Mouse (Mus musculus) forelimb bud, embryonic 11.5 days (tissue): ENCODE measurements around the gene Krtap11-1.

Experiments used
- DNase-seq: peaks from one replicate; pipeline ENCODE4 v3.0.0-alpha.2; 2012; ENCODE audit warnings: low read depth, low spot score

Krtap11-1 gene

DNA sequence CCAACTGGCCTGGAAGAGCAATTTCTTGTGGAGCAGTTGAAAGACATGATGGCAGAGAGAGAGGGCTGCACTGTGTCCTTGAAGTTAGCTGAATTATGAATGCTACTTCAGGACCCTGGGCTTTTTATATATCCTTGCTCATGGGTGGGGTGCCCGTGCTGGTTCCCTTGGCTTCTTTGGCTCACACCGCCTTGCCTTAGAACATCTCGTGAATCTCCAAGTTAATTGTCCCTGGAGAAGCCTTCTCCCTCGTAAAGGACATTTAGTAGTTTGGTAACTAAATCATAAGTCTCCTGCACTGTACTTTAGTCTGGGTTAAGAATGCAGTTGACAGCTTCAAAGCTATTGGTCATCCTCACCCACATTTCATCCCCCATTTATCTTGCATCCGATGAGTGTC is at the start of gene Krtap11-1:
Gene Krtap11-1, minus strand, starts transcription at position 101 of the 400 bp plus-strand sequence.
- DNase-seq: no peak

DNA sequence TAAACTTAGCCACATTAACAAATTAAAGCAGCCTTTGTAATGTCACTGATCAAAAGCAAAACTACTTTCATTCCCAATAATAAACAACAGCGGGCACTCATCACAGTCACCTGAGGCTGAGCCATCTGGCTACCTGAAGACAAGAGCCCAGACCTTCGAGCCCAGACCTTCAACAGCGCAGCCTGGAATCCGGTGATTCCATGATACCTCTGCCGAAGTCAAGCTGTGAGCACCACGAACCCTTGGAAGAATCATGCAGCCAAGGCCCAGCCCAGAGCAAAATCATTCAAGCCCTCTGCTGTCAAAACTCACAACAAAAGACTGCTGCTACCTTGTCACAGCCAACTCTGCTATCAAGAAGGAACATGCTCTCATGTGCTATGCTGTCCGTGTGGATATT is 47.2 kb upstream of the Krtap11-1 start:
- DNase-seq: no peak

DNA sequence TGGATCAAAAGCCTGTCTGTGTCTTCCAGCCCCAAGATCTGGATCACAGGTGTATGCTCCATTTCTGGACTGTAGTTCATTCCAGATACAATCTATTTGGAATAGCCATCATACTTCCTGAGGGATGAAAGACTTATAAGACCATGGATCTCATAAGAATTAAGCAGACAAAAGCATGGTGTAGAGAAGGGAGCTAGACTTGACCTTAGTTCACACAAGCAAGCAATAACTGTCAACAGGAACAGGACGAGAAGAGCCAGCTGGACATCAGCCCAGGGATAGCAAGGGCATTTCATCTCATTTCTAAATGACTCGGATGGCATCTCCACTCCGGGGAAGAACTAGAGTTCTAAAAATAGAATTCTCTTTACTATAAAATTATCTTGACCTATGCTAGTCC is 46.3 kb upstream of the Krtap11-1 start:
- DNase-seq: no peak

DNA sequence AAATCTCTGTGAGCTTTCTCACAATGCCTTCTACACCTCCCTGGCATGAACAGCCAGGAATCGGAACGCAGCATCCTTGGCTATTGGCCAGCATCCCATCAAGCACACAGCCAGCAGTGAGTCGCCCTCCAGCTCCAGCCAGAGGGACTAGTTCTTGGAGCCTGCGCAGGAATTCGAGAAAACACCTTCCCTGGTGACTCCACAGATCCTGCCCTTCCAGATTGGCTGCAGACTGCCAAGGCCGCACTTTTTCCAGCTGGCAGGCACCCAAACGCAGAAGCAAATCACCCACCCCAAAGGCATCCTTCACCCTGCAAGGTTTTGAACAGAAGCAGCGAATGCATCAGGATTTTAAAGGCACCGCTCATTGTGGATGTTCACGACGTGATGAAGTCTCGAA is 42.7 kb upstream of the Krtap11-1 start:
- DNase-seq: no peak

DNA sequence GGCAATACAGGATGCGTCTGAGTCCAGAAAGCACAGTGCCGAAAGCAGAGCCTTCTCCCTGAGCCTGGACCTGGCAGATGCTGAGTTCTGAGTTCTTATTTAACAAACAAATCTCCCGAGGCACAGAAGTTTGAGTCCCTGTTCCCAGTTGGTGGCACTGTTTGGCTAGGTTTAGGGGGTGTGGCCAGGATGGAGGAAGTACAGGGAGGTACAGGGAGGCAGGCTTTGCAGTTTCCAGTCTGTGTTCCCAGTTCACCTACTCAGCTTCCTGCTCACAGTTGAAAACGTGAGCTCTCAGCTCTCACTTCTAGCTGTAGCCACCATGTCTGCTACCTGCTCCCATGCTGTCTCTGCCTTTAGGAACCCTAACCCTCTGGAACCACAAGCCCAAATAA is 37.8 kb upstream of the Krtap11-1 start:
- no peak for DNase-seq

DNA sequence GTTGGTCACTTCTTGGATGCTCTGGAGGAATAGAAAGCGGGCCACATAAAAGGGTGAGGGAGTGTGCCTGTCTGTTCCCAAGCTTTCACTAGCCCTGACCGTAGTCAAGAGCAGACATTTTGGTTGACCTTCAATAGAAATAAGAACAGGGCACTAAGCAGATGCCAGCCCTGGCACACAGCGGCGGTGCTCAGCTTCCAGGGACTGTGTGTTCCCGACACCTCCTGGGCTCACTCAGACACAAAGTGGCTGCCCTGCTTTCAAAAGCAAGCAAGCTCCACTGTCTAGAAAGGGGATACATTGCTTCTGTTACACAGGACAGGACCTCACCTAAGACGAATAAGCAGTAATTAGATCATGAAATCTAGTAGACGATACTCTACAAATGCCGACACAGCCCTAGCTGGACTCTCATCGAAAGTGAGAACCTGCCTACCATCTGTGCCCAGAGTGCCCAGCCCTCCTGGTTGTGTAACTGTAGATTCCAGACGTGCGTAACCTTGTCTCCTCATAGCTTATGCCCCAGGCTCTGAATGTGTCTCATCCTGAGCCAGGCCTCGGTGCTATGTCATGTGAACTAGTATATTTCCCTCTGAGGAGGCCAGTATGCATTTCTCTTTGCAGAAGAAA is 37.3 kb upstream of the Krtap11-1 start:
- no peak for DNase-seq

DNA sequence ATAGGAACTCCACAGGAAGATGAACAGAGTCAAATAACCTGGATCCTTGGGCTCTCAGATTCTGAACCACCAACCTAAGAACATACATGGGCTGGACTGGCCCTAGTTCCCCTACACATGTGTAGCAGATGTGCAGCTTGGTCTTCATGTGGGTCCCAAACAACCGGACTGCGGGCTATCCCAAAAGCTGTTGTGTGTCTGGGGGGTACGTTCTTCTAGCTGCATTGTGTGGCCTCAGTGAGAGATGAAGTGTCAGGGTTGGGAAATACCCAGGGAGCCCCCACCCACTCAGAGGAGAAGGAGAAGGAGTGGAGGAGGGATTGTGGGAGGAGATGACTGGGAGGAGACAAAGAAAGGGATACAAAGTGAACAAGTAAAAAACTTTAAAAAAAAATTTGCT is 36.0 kb upstream of the Krtap11-1 start:
- DNase-seq: no peak

DNA sequence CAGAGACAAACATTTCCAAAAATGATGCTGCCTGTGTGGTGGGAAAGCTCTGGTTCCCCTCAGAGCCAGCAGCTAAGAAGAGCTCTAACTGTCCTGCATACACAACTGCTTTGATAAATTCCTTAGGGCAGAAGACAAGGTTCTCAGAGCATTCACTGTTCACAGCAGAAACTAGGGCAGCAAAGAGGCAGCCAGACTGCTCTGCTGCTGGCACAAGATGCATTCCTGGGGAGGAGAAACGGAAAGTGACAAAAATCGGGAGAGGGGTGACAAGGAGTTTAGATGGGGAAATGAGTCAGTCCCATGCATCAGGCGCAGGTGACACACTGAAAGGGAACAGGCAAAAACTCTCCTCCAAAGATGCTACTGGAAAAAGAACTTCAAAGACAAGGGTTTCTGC is 16.2 kb upstream of the Krtap11-1 start:
- no peak for DNase-seq

DNA sequence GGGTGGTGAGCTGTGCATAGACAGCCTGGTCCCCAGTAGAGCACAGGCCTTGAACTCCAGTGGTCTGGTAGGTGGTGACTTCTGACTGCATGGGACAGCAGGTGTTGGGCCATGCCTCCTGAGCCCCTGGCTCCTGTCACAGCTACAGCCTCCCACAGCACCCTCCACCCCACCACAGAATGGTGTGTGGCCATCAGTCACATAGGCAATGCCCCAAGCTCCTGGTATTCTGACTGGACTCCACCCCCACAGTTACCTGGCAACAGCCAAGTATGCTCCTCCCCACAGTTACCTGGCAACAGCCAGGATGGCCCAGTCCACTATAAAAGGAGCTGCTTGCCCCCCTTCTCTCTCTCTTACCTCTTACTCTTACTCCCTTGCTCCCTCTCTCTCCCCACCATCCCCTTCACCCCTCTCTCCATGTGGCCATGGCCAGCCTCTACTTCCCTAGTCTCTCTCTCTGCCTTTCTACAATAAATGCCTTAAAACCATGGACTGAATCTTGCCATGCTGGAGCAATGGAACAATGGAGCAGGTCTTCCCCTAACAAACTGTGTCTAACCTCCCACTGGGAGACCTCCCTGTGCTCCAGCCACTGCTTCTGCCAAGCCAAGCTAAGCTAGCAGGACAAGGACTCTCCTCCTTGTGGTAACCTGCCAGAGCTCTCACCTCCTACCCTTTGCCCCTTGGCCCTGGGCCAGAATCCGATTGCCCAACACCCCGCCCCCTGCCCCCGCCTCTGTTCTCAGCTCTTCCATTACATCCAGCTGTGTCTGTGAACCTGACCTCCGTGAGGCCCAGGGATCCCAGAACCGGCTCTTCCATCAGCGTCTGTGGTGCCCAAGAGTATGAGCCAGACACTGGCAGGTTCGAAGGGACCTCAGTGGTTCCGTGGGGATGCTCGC is 14.9 kb upstream of the Krtap11-1 start:
- DNase-seq: no peak

DNA sequence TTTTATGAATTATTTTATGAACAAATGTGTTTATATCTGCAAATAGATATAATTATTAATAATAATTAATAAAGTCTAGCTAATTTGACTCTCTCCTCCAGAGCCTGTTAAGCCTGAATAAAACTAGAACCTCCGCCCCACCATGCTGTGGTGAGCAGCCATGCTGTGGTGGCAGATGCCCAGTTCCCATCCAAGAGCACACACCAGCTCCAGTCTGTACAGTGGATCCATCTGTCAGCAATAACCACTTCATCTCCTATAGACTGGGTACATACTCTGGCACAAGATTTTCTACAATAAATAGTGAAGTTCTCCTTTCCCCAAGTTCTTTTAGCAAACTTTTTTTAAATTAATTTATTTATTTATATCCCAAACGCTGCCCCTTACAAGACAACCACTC is 10.7 kb upstream of the Krtap11-1 start:
- no peak for DNase-seq

DNA sequence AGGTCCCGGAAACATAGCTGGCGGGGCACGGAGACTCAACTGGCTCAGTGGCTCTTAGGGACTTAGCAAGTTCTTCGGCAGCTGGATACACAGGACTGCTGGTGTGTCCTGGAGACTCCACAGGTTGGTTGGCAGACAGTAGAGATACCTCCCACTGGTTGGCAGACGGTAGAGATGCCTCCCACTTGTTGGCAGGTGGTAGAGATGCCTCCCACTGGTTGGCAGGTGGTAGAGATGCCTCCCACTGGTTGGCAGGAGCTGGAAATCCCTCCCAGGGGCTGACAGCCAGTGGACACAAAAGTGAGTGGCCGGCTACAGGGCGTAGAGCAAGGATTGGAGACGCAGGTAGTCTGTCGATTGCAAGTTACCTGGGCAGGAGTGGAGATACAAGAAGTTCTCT is 467 bp downstream of the Krtap11-1 start:
- no peak for DNase-seq

DNA sequence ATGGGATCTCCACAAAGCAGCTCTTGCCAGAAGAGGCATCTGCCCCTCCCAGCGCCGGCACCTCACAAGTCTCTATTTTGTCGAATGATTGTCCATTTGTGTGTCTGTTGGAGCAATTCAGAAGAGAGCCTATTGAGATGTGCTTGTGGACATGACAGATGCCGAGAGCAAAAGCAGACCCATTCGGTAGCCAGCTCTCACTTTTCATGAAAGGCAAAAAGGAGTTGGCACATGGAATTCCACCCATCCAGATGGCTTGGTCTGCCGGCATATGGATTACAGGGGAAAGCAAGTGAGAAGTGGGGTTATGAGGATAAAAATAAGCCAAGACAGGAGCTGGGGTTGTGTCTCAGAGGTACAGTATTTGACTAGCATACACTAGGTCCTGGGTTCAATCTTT is 1.8 kb downstream of the Krtap11-1 start:
- DNase-seq: no peak

DNA sequence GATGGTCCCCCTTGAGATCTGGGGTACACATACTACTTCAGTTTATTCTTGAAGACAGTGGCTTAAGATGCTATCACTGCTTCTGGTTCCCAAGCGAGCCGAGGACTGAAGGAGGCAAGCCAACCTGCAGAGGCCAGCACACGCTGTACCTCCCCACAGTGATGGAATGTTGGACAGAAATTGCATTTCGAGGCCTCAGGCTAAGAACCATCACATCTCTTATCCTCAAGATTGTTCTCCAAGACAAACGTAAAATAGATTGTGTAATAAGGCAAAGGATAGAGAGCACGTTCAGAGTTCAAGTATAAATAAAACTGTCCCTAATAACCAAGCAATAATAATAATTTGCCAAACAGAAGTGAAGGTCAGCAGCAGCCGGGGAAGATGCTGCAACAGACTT is 2.8 kb downstream of the Krtap11-1 start:
- no peak for DNase-seq

DNA sequence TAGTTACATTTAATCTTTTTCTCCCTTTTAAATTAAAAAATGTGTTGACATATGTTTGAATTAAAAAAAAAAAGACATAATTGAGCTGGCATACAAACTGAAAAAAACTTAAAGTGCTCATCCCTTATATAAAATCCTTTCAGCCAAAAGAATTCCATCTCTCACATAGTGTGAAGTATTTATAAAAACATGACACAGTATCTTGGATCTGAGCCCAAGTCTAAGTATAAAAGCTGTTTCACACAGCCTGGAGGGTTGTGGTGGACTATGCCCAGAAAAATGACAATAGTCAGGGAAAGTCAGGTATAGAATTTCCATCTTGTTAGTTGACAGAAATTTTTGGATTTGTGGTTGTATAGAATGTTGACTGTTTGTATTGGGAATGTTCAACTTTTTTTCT is 20.7 kb downstream of the Krtap11-1 start:
- DNase-seq: no peak

DNA sequence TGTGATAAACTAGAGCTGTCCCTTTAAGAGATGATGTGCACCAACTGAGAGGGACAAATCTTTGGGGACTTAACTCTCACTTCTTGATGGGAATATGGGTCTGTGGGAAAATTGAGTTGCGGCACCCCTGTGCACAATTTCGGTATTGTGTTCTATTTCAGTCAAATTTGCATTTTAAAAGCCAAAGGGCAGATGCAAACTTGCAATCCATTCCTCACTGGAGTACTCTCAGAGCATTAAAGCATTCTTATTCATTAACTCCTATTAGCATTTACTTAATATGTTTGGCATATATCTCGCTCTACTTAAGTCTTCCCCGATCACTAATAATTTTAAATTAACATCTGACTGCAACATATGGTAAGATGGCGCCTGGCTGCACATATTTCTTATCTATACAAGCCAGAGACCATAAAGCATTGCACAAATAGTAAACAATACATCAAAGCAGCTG is 32.9 kb downstream of the Krtap11-1 start:
- DNase-seq: no peak

DNA sequence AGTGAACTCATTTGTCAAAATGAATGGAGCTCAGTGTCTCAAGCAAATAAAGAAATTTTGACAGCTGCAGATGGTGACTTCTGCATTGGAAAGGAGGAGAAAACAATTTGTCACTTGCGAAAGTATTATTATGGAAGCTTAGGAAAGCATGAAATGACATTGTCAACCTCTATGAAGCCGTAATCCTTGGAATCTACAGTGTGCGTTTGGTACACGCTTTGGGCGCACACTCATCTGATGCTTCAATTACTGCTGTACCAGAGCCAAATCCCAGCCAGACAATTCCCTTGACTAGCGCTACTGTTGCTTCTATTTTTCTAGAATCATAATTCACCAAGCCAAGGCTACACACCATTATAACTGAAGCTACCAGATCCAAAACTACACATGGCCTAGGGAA is 33.6 kb downstream of the Krtap11-1 start:
- DNase-seq: no peak

DNA sequence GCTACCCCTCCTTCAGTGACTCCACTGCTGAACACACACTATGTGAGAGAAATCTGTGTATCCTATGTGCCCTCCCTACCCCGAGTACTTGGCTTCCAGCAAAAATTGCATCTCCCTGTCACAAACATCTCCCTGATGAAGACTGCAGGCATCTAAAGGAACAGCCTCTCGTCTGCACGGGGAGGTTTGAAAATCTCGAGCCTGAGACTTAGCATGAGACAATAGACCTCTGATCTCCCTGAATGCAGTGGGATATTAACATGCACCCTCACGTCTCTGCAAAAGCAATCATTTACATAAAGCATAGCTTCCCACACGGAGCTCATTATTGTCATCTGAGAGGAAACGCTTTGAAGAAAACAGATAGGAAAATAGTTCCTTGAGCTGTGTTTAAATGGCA is 40.4 kb downstream of the Krtap11-1 start:
- DNase-seq: no peak

DNA sequence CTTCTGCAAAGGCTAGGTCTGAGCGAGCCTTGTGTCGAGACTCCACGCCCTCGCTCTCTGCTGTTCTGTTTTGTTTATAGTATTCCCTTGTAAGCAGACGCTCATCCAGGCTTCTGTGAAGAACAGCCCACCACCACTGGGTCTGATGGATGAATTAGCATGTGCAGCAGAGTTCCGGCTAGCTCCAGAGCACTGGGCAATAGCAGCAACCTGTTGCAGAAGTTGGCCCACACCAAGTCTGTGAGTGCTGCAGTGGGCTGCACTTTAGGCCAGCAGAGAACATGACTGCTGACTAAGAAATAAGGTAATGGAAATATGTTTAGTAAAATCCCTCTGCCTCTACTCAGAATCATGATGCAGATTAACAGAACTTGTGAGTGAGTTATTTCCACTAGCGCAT is 41.1 kb downstream of the Krtap11-1 start:
- DNase-seq: no peak

DNA sequence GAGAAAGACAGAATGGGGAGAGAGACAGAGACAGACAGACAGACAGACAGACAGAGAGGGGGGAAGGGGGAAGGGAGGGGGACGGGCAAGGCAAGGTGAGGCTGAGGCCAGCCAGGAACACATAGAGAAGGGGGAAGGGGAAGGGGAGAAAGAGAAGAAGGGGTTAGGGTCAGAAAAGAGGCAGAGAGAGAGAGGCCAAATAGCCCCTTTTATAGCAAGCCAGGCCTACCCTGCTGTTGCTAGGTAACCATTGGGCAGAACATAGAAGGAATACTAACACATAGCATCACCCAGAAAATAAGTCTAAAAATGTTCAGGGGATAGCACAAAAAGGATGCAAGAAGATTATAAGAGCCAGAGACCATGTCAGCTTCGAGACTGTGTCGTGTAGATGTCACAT is 42.6 kb downstream of the Krtap11-1 start:
- no peak for DNase-seq

DNA sequence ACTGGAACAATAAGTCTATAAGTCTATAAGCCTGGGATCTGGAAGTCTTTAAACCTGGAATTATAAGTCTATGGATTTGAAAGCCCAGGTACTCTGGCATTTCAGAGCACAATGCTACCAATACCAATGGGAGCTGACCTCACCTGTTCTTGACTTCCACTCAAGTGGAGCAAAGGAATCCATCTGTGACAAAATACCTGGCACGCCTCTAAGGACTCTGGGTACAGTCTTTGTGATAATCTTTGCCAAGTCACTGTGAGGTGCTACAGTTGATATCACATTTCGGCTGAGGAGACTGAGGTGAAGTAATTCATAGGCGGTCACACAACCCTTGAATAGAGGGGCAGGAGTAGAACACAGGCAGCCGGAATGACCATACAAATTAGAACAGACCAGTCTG is 50.0 kb downstream of the Krtap11-1 start:
- DNase-seq: no peak

DNA sequence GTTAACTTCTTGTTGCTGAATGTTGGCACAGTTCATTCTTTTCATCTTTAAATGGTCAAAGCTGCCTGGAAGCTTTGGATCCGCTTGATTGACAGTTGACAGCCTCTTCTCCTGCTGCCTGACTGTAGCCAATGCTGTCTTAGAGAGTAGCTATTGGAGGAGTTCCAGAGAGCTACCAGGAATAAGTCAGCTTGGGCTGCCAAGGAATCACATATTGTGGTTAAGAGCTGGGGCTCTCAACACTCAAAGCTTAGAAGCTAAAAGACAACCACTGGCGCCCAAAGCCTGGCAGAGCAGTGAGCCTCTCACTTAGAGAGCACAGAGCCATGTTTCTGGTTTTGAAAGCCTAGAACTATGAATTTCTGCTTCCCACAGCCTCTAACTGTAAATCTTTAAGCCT is 50.4 kb downstream of the Krtap11-1 start:
- DNase-seq: no peak
